Mouse (Mus musculus) embryonic facial prominence, embryonic 15.5 days (tissue): Measurements from ENCODE around the gene Havcr1. TPM values are rescaled to one million over a fixed set of nuclear protein-coding genes. Genes with fewer than 3 reads are reported as not detected.
"Not testable (repeated sequence)": the region's sequence is repeated elsewhere in the genome, so short reads cannot be mapped to it uniquely, and the experiment has no call there.

Experiments used
- ATAC-seq: fragments of 200-750 bp; cut with Nextera tagmentation; 2 replicates; pipeline ENCODE4 v1.8.0; 2017; ENCODE audit warnings: low read depth, moderate TSS enrichment; ENCODE audit not compliant: insufficient number of reproducible peaks, low FRiP score, low TSS enrichment
- H3K27ac ChIP-seq: fragments of 300-500 bp; sonication (generic); replicated peaks from 2 replicates; pipeline ENCODE4 v1.5.1; 2015; ENCODE audit warnings: mild to moderate bottlenecking, inconsistent platforms
- H3K27me3 ChIP-seq: fragments of 300-500 bp; sonication (generic); 2 replicates; pipeline ENCODE4 v1.6.1; 2015; ENCODE audit warnings: inconsistent platforms
- H3K36me3 ChIP-seq: fragments of 300-500 bp; sonication (generic); 2 replicates; pipeline ENCODE4 v1.6.1; 2015; ENCODE audit warnings: mild to moderate bottlenecking, inconsistent platforms
- H3K4me1 ChIP-seq: fragments of 300-500 bp; sonication (generic); 2 replicates; pipeline ENCODE4 v1.6.1; 2015; ENCODE audit warnings: inconsistent platforms
- H3K4me2 ChIP-seq: fragments of 300-500 bp; sonication (generic); replicated peaks from 2 replicates; pipeline ENCODE4 v1.6.1; 2015; ENCODE audit warnings: mild to moderate bottlenecking, inconsistent platforms
- H3K4me3 ChIP-seq: fragments of 300-500 bp; sonication (generic); replicated peaks from 2 replicates; pipeline ENCODE4 v1.5.1; 2015; ENCODE audit warnings: mild to moderate bottlenecking, inconsistent platforms
- H3K9ac ChIP-seq: fragments of 300-500 bp; sonication (generic); 2 replicates; pipeline ENCODE4 v1.6.1; 2015; ENCODE audit warnings: inconsistent platforms
- H3K9me3 ChIP-seq: fragments of 300-500 bp; sonication (generic); replicated peaks from 2 replicates; pipeline ENCODE4 v1.6.1; 2016; ENCODE audit warnings: inconsistent platforms
- WGBS: fragments of 180-500 bp; shearing (Covaris S2); methylation state at CpG from one replicate; pipeline ENCODE4 v1.1.7; 2015; 5-methylcytosine and 5-hydroxymethylcytosine counted together
- polyA plus RNA-seq: library from polyadenylated mRNA; unstranded; fragments of >200 nt; fragmentation: Nextera tagmentation; extraction: Ambion mirVana; gene quantifications from 2 replicates; pipeline ENCODE4 v1.2.1, GENCODE M21; 2015

Havcr1 gene
- 0.21 and 0.22 TPM in 2 replicates for polyA plus RNA-seq

DNA sequence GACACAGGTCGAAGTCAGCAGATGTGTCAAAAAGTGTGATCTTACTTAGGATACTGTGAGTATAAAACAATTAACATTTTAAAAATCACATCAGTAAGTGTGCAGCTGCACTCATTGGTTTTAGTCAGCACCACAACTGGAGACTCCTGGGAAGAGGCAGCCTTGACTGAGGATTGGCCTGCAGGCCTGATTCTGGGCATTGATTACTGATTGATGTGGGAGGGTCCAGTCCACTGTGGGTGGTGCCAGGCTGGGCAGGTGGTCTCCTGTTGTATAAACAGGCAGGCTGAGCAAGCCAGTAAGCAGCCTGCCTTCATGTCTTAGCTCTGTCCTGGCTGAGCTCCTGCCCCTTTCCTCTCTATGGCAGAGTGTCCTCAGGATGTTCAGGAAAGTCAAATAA lies at the start of gene Havcr1:
Gene Havcr1, plus strand, starts transcription at position 5 of the 400 bp plus-strand sequence.
- not testable (repeated sequence) for H3K4me1 ChIP-seq, H3K4me3 ChIP-seq, H3K27ac ChIP-seq, H3K27me3 ChIP-seq, H3K9me3 ChIP-seq, H3K9ac ChIP-seq, ATAC-seq, H3K4me2 ChIP-seq, H3K36me3 ChIP-seq
- 89% methylated on average over 1 of the region's 1 CpGs for WGBS

DNA sequence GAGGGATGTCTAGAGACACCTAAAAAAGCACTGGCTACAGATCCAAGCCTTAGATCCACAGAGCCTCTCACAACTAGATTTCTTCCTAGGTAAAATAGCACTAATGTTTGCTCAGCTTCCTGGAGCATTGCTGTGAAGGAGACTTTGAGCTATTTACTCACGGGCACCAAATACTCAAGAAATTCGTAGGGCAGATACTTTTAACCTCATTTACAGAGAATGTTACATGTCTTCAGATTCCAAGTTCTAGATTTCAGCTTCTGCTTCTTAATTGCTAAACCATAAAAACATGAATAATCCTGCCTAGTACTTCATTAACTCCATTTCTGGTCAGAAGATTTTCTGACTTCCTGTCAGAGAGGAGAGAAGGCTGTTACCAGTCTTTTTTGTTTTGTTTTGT lies 44.7 kb upstream of the Havcr1 start:
- Histone ChIP-seq H3K27me3 (no peaks in the 10 kb centered on the region), H3K27ac (no peak overlapping the region), H3K9ac (no peak overlapping the region), H3K9me3 (no peaks in the 10 kb centered on the region), H3K4me1 (no peaks in the 10 kb centered on the region), H3K4me3 (no peak overlapping the region), H3K36me3 (no peaks in the 10 kb centered on the region), H3K4me2 (no peak overlapping the region)
- no peak for ATAC-seq
- whole genome bisulfite sequencing: 87% methylated on average over 2 of the region's 2 CpGs

DNA sequence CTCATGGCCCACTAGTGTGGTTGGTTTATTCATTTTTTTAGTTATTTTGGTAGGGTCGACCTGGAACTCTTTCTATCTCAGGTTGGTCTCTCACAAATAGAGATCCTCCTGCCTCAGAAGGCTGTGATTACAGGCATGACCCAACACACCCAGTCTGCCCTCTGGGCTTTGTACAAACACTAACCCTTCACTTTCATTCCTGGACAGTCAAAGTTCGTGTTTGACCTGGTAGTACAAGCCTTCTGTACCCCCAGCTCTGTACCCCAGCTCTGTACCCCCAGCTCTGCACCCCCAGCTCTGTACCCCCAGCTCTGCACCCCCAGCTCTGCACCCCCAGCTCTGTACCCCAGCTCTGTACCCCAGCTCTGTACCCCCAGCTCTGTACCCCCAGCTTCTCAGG lies 39.0 kb upstream of the Havcr1 start:
- ATAC-seq, H3K9me3 ChIP-seq, H3K4me3 ChIP-seq, H3K4me1 ChIP-seq, H3K36me3 ChIP-seq, H3K9ac ChIP-seq, H3K27ac ChIP-seq, H3K4me2 ChIP-seq, H3K27me3 ChIP-seq: not testable (repeated sequence)
- WGBS: 68% methylated on average over 2 of the region's 2 CpGs

DNA sequence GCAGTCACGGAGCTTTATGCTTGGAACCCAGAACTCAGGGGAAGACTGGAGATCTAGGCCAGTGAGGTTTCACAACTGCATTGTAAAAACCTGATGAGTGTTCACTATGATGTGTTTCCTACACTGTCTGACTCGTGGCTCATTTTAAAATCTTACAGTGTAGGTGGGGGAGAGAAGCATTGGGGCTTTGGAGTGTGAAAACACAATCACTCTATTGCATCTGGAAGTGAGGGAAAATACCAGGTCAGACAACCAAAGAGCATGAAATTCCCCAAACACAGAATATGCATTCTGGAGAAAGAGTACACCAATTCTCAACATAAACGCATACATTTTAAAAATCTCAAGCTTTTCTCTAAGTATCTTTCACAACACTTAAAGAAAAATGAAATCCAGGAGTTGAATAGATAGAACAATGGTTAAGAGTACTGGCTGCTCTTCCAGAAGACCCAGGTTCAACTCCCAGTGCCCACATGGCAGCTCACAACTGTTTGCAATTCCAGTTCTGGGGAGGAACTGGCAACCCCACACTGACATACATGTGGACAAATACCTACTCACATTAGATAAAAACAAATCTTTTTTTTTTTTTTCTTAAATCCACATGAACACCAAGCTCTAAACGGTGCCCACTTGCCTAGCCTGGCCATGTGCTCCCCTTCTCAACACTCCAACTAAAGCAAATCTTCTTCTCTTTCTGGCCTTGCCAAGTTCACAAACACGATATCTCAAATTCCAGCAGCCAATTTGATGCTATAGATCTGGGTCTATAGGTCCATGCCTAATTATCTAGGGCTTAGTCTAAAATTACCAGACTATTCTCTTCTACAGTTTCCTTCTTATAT lies 37.2 kb upstream of the Havcr1 start:
- H3K27me3 ChIP-seq: no peaks in the 10 kb centered on the region
- no peak overlapping the region for H3K27ac ChIP-seq
- no peaks in the 10 kb centered on the region for H3K9me3 ChIP-seq
- ATAC-seq: no peak
- no peak overlapping the region for H3K9ac ChIP-seq
- H3K36me3 ChIP-seq: no peaks in the 10 kb centered on the region
- no peak overlapping the region for H3K4me3 ChIP-seq
- 78% methylated on average over 5 of the region's 5 CpGs for WGBS
- no peaks in the 10 kb centered on the region for H3K4me1 ChIP-seq
- no peak overlapping the region for H3K4me2 ChIP-seq

DNA sequence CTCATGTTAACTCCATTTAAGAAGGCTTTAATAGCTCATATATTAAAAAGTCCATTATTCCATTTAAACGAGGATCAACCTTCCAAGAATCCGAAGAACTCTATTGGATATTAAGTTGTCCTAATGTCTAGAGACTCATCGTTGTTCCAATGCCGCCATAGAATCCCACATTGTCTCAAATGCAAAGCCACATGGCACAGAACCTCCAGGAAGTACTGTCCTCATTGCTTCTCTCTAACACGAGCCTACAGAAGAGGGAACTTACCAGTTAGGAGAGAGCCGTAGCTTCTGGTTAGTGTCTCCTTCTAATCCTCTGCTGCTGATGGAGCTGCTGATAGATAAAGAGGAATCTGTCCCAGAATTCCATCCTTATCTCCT lies 36.6 kb upstream of the Havcr1 start:
- WGBS: 79% methylated on average over 6 of the region's 6 CpGs
- H3K4me1 ChIP-seq: no peaks in the 10 kb centered on the region

DNA sequence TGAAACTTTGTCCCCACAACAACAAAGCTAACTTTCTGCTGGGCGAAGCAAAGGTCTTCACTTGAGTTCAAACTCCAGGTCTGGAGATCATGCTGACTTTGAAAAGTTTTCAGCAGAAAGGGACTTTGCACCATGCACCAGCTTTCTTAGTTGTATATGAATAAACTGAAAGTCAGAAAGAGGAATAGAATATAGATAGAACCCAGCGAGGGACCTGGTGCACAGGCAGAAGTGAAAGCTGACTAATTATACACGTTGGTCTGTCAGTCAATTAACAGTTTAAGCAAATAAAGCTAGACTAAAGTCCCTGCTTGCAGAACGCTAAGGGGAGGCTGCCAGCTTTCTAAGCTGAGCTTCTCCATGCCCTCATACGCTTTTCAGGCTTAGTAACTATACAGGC lies 36.0 kb upstream of the Havcr1 start:
- Histone ChIP-seq H3K4me2 (no peak overlapping the region), H3K9me3 (no peaks in the 10 kb centered on the region), H3K36me3 (no peaks in the 10 kb centered on the region), H3K27ac (no peak overlapping the region), H3K4me1 (no peaks in the 10 kb centered on the region), H3K27me3 (no peaks in the 10 kb centered on the region), H3K4me3 (no peak overlapping the region), H3K9ac (no peak overlapping the region)
- ATAC-seq: no peak
- 83% methylated on average over 5 of the region's 5 CpGs for WGBS

More for the DNA sequence above, 36.6 kb upstream of the Havcr1 start:
- H3K27ac ChIP-seq: no peak overlapping the region
- no peak for ATAC-seq
- no peak overlapping the region for H3K9ac ChIP-seq
- no peaks in the 10 kb centered on the region for H3K9me3 ChIP-seq
- no peaks in the 10 kb centered on the region for H3K27me3 ChIP-seq
- no peak overlapping the region for H3K4me2 ChIP-seq
- no peaks in the 10 kb centered on the region for H3K36me3 ChIP-seq
- H3K4me3 ChIP-seq: no peak overlapping the region

DNA sequence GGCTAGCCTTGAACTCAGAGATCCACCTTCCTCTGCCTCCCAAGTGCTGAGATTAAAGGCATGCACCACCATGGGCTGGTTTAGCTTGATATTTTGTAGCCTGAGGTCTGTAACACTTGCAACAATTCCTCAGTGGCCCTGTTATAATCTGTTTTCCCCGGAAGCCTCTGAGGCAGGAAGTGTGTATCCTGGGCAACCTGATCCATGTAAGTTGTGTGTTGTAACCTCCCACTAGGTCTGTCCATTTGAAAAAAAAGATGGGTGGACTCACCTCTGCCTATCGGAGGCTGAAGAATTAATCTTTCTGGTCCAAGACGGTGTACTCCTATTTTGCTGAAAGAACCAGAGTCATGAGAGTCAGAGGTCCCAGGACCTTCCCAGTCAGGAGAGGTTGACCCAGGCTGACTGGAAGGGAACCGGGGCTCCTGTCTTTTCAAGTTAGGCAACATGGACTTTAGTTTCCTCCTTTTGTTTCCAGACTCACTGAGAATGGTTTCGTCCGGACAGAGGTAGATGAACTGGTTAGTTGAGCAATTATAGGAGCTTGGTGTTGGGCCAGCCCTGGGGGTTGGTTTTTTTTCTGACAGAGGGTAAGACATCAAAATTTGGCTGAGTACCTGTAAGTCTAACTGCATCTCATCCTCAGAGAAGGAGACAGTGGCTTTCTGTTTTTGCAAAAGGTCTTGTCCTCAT lies 28.1 kb upstream of the Havcr1 start, which contains the start of gene Timd2:
Gene Timd2, minus strand, starts transcription at position 398 of the 693 bp plus-strand sequence.
- H3K4me3 ChIP-seq: no peak within 1 kb of the TSS
- no peaks in the 10 kb centered on the region for H3K36me3 ChIP-seq
- H3K9me3 ChIP-seq: no peaks in the 10 kb centered on the region
- H3K9ac ChIP-seq: no peak within 1 kb of the TSS
- H3K27ac ChIP-seq: no peak within 1 kb of the TSS
- H3K4me1 ChIP-seq: no peaks in the 10 kb centered on the region
- H3K4me2 ChIP-seq: no peak within 1 kb of the TSS
- no peak for ATAC-seq
- 55% methylated on average over 6 of the region's 6 CpGs for WGBS
- no peaks in the 10 kb centered on the region for H3K27me3 ChIP-seq

DNA sequence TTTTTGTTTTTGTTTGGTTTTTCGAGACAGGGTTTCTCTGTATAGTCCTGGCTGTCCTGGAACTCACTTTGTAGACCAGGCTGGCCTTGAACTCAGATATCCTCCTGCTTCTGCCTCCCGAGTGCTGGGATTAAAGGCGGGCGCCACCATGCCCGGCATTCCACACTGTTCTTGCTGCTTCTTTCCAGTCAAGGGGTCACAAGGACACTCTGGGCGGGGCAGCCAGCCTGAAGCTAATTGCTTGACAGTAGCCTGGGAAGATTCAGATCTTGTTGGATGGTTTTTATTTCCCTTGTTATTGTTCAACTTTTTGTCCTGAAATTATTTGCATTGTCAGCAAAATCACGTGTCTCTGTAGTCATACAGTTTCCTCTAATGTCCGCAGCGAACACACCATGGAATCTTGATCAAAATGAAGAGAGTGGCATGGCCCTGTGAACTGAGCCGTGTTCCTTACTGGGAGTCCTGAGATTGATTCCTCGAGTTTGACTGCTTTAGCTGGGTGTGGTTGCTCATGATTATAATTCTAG lies 3.3 kb upstream of the Havcr1 start:
- Histone ChIP-seq H3K9me3 (no peaks in the 10 kb centered on the region), H3K4me3 (no peak overlapping the region), H3K4me1 (no peaks in the 10 kb centered on the region), H3K27me3 (no peaks in the 10 kb centered on the region), H3K36me3 (no peaks in the 10 kb centered on the region), H3K4me2 (no peak overlapping the region), H3K27ac (no peak overlapping the region), H3K9ac (no peak overlapping the region)
- no peak for ATAC-seq
- WGBS: 77% methylated on average over 11 of the region's 11 CpGs

DNA sequence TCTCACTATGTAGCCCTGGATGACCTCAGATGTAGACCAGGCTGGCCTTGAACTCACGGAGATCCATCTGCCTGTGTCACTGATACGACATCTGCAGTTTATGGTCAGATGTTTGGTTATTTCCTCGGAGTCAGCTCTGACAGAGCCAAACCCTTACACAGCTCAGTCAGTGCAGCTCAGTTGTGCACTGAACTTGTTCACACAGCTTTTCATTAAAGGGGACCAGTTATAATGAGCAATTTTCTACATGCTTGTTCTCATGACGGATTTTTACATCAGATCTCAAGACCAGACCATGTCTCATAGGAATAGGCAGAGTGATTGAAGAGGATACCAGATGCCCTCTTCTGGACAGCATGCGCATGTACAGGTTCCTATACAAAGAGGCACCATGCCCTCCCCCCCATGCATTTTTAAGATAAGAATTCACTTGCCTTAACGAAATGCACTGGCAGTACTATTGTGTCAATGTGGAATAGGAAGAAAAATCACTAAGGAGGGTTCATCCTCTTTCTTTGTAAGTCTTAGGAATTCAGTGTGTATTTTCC lies 1.6 kb upstream of the Havcr1 start:
- Histone ChIP-seq H3K4me2 (no peak overlapping the region), H3K4me3 (no peak overlapping the region), H3K9me3 (no peaks in the 10 kb centered on the region), H3K4me1 (no peaks in the 10 kb centered on the region), H3K36me3 (no peaks in the 10 kb centered on the region), H3K27ac (no peak overlapping the region), H3K9ac (no peak overlapping the region), H3K27me3 (no peaks in the 10 kb centered on the region)
- no peak for ATAC-seq
- 58% methylated on average over 6 of the region's 6 CpGs for WGBS

DNA sequence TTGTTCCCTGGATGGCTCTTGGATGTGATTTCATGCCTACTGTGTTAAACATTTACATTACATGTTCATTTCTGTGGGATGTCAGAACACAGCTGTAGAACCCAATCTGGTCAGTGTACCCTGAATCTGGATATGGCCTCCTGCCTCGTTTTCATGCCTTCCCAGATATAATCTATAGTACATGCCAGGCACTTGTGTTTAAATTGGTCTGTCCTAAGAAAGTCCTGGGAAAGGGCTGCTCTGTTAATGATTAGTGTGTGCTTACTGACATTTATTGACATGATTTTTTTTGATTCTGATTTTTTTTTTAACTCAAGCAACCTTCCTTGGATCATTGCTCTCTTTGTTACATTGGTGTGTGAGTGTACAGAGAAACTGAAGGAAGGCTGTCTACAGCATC lies 263 bp upstream of the Havcr1 start:
- H3K4me2 ChIP-seq: no peak overlapping the region
- H3K36me3 ChIP-seq: no peaks in the 10 kb centered on the region
- 22% methylated on average over 1 of the region's 1 CpGs for WGBS
- no peak overlapping the region for H3K27ac ChIP-seq
- no peak overlapping the region for H3K4me3 ChIP-seq
- H3K27me3 ChIP-seq: no peaks in the 10 kb centered on the region
- no peak for ATAC-seq
- no peaks in the 10 kb centered on the region for H3K4me1 ChIP-seq
- H3K9me3 ChIP-seq: no peaks in the 10 kb centered on the region
- no peak overlapping the region for H3K9ac ChIP-seq

DNA sequence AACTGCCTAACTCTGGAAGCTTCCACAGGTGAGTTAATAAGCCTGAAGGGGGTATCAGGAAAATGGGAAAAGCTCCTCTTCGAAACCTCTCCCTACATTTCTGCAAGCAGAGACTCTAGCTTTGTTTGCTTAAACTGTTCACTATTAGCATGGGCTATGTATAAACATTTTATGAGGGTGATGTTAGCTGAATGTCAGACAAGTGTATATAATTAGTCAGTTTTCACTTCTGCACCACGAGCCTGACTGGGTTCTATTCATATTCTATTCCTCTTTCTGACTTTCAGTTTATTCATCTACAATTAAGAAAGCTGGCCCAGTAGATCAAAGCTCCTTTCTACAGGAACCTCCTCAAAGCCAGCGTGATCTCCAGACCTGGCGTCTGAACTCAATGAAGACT lies 4.6 kb downstream of the Havcr1 start:
- Histone ChIP-seq H3K9me3 (no peaks in the 10 kb centered on the region), H3K36me3 (no peaks in the 10 kb centered on the region), H3K4me3 (no peak overlapping the region), H3K4me2 (no peak overlapping the region), H3K9ac (no peak overlapping the region), H3K27me3 (no peaks in the 10 kb centered on the region), H3K4me1 (no peaks in the 10 kb centered on the region), H3K27ac (no peak overlapping the region)
- 80% methylated on average over 4 of the region's 4 CpGs for WGBS
- ATAC-seq: no peak
